Mouse (Mus musculus) cerebellum, adult 2 months (tissue): ENCODE data around the gene Rpl18a. TPM values are rescaled to one million over a fixed set of nuclear protein-coding genes. Genes with fewer than 3 reads are reported as not detected.

Source experiments
- DNase-seq, 2 experiments: peaks; one replicate each; pipeline ENCODE4 v3.0.0; 2021
- H3K27ac ChIP-seq: fragments of 200-500 bp; 2 replicates; pipeline ENCODE4 v1.5.1; 2012; ENCODE audit warnings: low read length, control low read depth, inconsistent platforms; ENCODE audit not compliant: insufficient read depth
- H3K27me3 ChIP-seq: fragments of 200-500 bp; 2 replicates; pipeline ENCODE4 v1.6.1; 2012; ENCODE audit warnings: inconsistent platforms, mild to moderate bottlenecking, low read length, moderate library complexity; ENCODE audit not compliant: control insufficient read depth, insufficient read depth
- H3K4me1 ChIP-seq: fragments of 200-500 bp; 2 replicates; pipeline ENCODE4 v1.6.1; 2011; ENCODE audit warnings: low read length; ENCODE audit not compliant: control insufficient read depth, insufficient read depth
- H3K4me3 ChIP-seq: fragments of 200-500 bp; replicated peaks from 2 replicates; pipeline ENCODE3; 2011; ENCODE audit warnings: mild to moderate bottlenecking, low read depth, low read length, control low read depth; ENCODE audit not compliant: insufficient read depth
- CTCF ChIP-seq: fragments of 200-500 bp; IDR thresholded peaks from 2 replicates; pipeline ENCODE4 v1.5.1; 2011; ENCODE audit warnings: low read depth, mild to moderate bottlenecking, control low read depth, low read length, moderate library complexity, borderline replicate concordance; ENCODE audit not compliant: insufficient read depth
- POLR2A ChIP-seq: fragments of 200-500 bp; IDR thresholded peaks from 2 replicates; pipeline ENCODE4 v1.6.1; 2011; ENCODE audit warnings: low read length, control low read depth, borderline replicate concordance; ENCODE audit not compliant: insufficient read depth
- WGBS: fragments of 180-500 bp; shearing (Covaris S2); methylation state at CpG from one replicate; pipeline ENCODE4 v1.1.7; 2018; 5-methylcytosine and 5-hydroxymethylcytosine counted together
- polyA plus RNA-seq: library from polyadenylated mRNA; depleted of rRNA; stranded (reverse); fragments of >200 nt; gene quantifications from 2 replicates; pipeline ENCODE4 v1.2.3, GENCODE M21; 2012

Rpl18a gene
- polyA plus RNA-seq, 1 experiment = 1,510 TPM

GRCm38 (mm10) chr8:70911596-70911995, 14.4 kb upstream of the Rpl18a start:
- TF ChIP-seq CTCF = 0 out of 2 replicates have a peak, but pooled peaks have one; percentile 12
- no peak for TF ChIP-seq POLR2A
- no peaks in the 10 kb centered on the region for H3K27me3 ChIP-seq
- H3K27ac ChIP-seq = no peak overlapping the region
- H3K4me3 ChIP-seq = no peak overlapping the region
- 68% methylated on average over 5 of the region's 5 CpGs for WGBS
- no peak for DNase-seq
- H3K4me1 ChIP-seq = peaks cover 20% of the 10 kb centered on the region; the same call in 1 of the 2 replicates

- Histone ChIP-seq H3K27me3 (no peaks in the 10 kb centered on the region), H3K4me1 (peaks cover 8% of the 10 kb centered on the region; the same call in 1 of the 2 replicates), H3K27ac (no peak overlapping the region), H3K4me3 (no peak overlapping the region)
- DNase-seq = no peak
- TF ChIP-seq CTCF (no peak), POLR2A (no peak)
- 92% methylated on average over 2 of the region's 2 CpGs for WGBS
Observed at GRCm38 (mm10) chr8:70907518-70907917, 10.3 kb upstream of the Rpl18a start.

DNA sequence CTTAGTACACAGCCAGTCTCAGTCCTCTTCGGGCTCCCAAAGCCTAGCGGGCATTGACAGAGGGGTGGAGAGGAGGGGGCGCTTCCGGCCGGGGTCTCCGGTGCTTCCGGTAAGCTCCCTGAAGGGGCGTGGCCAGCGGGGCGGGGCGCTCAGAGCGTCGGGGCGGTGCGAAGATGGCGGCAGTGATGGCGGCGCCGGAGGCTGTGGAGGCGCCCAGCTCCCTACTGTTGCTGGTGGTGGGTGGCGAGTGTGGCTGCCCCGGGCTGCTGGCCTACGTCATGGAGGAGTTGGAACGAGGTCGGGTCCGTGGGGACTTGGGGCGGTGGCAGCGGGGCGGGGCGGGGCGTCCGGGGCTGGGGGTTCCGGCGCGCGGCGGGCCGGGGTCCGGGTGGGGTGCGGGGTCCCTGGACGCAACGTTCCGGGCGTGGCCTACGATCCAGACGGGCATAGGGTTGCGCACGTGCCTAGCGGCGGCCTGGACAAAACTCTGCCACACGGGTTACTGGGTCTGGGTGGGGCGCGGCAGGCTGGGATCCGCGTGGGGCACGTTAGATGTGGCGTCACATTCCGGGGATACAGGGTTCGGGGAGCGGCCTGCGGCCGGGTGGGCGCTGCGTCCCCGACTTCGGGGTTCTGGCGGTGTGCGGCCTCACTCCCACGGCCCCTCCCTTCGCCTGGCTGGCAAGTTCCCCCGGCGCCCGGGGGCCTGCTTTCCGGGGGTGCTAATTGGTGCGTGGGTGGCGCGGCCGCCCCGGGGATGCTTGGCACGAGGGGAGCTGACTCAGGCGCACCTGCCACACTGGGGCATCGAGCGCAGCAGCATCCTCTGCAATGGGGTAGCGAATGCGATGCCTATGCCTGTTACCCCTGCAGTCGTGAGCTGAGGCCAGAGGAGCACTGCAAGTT, 8.9 kb upstream of the Rpl18a start, which contains the start of gene Map1s:
Map1s (plus strand) TSS at position 102 of the 906 bp plus-strand sequence.
- peak within 1 kb of the TSS; percentile 68 for H3K27ac ChIP-seq
- peak within 1 kb of the TSS; percentile 91 for H3K4me3 ChIP-seq
- peaks cover 8% of the 10 kb centered on the region; the same call in 1 of the 2 replicates for H3K4me1 ChIP-seq
- DNase-seq = peak; percentile 83 to 84
- H3K27me3 ChIP-seq = no peaks in the 10 kb centered on the region
- TF ChIP-seq POLR2A = peak; percentile 69
- TF ChIP-seq CTCF = no peak
- under 1% methylated on average over 86 of the region's 86 CpGs for WGBS

- TF ChIP-seq POLR2A (no peak), CTCF (no peak)
- WGBS = 5% methylated on average over 8 of the region's 8 CpGs
- H3K27me3 ChIP-seq = no peaks in the 10 kb centered on the region
- peak overlapping the region; percentile 64 for H3K27ac ChIP-seq
- no peak for DNase-seq
- peak overlapping the region; percentile 91 for H3K4me3 ChIP-seq
- H3K4me1 ChIP-seq = peaks cover 6% of the 10 kb centered on the region; the same call in 1 of the 2 replicates
Observed at GRCm38 (mm10) chr8:70905463-70905830, 8.2 kb upstream of the Rpl18a start.

- TF ChIP-seq POLR2A = no peak
- no peak for TF ChIP-seq CTCF
- 50% methylated on average over 4 of the region's 4 CpGs for WGBS
- Histone ChIP-seq H3K4me3 (no peak overlapping the region), H3K4me1 (peaks cover 6% of the 10 kb centered on the region; the same call in 1 of the 2 replicates), H3K27ac (no peak overlapping the region), H3K27me3 (no peaks in the 10 kb centered on the region)
- DNase-seq = no peak
Observed at GRCm38 (mm10) chr8:70904532-70904931, 7.3 kb upstream of the Rpl18a start.

DNA sequence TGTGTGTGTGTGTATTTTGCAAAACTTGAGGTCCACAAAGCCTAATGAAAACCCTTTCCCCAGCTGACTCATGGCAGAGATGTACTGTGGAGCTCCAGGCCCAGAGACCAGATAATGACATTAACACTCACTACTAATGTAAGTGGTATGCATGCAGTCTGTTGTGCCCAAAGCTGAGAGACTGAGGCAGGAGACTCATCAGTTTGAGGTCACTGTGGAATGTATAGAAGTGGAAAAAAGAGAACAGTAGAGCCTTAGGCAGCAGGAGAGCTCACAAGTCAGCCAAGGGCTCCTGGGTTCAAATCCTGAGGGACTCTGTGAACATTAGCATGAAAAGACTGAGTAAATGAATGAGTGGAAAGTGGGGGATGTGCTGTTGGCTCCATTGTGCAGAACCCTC, 6.4 kb upstream of the Rpl18a start:
- H3K27me3 ChIP-seq = no peaks in the 10 kb centered on the region
- DNase-seq = no peak
- peaks cover 6% of the 10 kb centered on the region; the same call in 1 of the 2 replicates for H3K4me1 ChIP-seq
- H3K27ac ChIP-seq = no peak overlapping the region
- no peak for TF ChIP-seq CTCF
- no peak for TF ChIP-seq POLR2A
- no peak overlapping the region for H3K4me3 ChIP-seq

GRCm38 (mm10) chr8:70903112-70903511, 5.9 kb upstream of the Rpl18a start:
- no peaks in the 10 kb centered on the region for H3K27me3 ChIP-seq
- no peak overlapping the region for H3K27ac ChIP-seq
- no peak for DNase-seq
- TF ChIP-seq POLR2A = no peak
- no peak for TF ChIP-seq CTCF
- peaks cover 9% of the 10 kb centered on the region; the same call in 1 of the 2 replicates for H3K4me1 ChIP-seq
- H3K4me3 ChIP-seq = no peak overlapping the region
- 49% methylated on average over 4 of the region's 4 CpGs for WGBS

GRCm38 (mm10) chr8:70902211-70902610, 5.0 kb upstream of the Rpl18a start:
- H3K27ac ChIP-seq = no peak overlapping the region
- DNase-seq = no peak
- H3K4me3 ChIP-seq = no peak overlapping the region
- 7% methylated on average over 5 of the region's 5 CpGs for WGBS
- peaks cover 6% of the 10 kb centered on the region; the same call in 1 of the 2 replicates for H3K4me1 ChIP-seq
- no peak for TF ChIP-seq CTCF
- TF ChIP-seq POLR2A = no peak
- no peaks in the 10 kb centered on the region for H3K27me3 ChIP-seq
